Mouse (Mus musculus) brain, adult 2 months (tissue): Measurements from ENCODE around the gene Rnf144a.
A peak's percentile ranks its signal among the peaks of the same experiment; 100 is the strongest.

Source experiments
- DNase-seq: peaks from one replicate; pipeline ENCODE4 v3.0.0; 2011; ENCODE audit warnings: low read depth, low spot score

The Rnf144a gene

DNA sequence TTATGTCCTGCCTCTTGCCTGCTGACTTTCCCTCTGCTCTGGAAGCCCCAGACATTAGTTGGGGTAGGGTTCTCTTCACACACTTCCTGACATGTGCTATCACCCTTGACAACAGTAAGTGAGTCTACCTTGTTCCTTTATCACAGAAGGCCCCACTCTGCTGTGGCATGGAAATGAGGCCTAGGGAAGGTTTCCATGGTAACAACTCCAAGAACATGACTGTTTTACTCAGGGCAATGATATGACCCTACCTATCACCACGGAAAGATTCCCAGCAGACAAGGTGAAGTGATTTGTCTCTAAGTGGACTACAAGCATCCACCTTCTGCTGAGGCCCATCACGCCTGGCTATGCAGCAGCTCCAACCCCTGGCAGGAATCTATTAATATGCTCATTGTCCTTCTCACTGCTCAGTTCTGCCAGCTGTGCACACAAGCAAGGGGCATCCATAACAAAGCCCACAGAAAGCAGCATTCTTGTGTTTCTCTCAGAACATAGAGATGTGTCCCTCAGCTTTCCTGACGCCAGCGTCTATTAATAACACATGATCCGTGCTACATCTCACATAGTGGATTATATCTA is 91.2 kb downstream of the Rnf144a start:
- DNase-seq, result peak; percentile 60

DNA sequence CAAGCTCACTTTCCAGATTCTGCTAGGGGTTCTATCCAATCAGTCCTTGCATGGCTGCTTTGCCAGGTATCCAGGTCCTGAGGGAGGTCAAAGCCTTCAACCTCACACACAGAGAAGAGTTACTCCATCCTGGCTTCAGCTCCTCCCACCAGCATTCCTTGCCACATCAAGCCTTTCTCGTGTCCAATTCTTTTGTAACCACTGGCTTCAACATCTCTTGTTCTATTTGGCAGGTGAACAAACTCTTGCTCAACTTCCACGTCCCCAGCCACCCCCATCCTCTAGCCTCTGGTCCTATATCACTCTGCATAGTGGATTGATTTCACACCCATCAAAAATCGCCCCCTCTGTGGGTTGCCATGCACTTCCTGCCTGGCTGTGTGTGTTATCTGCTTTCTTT is 98.8 kb downstream of the Rnf144a start:
- no peak for DNase-seq

- DNase-seq, result peak; percentile 55
Observed at GRCm38 (mm10) chr12:26314959-26315358, 100.1 kb downstream of the Rnf144a start.

- DNase-seq, result peak; percentile 86
Observed at GRCm38 (mm10) chr12:26311548-26311947, 103.5 kb downstream of the Rnf144a start.

GRCm38 (mm10) chr12:26310247-26310646 is 104.8 kb downstream of the Rnf144a start:
- DNase-seq, result no peak

DNA sequence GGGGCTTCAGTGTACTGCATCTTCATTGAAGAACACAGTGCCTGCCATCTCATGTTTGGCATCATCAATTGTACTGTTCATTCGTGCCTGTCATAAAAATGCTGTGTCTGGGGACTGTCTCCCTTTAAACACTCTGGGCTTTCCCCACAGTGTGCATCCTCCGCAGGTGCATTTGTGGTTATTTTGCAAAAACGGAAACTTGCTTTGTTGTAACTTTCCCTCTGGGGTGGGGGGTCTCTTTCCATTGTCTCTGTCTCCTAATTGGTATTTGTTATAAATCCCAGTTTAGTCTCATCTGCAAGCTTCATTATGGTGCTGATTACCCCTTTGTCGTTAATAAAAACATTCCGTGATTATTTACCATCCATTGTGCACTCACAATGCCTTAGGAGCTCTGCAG is 112.2 kb downstream of the Rnf144a start:
- no peak for DNase-seq

DNA sequence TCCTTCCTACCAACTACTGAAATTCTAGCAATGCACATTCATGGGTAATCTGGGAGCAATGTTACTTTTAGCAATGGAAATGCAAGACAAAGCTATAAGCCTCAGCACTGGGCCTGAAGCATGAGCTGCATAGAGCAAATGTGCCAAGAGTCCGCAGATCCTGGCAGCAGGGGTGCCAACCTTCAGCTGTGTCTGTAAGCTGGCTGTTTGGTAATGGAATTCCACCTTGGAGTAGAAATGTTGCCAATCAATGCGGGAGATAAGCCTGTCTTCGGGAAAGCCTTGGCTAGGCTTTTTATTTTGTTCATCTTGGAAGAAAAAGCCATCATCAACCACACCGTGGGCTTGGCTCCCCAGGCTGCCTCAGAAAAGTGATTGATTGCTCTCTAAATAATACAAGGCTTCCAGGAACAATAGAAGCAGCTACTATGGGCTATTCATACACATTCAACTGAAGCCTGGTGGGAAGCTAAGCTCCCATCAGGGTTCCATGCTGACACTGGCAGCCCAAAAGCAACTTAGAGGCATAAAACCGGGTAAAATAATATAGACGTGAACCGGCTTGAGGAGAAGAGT is 115.5 kb downstream of the Rnf144a start:
- peak; percentile 84 for DNase-seq

DNA sequence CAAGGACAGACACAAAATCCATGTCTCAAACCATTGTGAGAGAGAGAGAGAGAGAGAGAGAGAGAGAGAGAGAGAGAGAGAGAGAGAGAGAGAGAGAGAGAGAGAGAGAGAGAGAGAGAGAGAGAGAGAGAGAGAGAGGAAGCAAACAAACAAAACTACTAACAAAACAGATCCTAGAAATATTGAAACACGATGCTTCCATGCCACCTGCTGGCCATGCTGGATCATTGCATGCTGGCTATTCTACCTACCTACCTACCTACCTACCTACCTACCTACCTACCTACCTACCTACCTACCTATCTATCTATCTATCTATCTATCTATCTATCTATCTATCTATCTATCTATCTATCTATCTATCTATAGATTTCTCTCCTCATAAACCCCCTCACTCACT is 119.1 kb downstream of the Rnf144a start:
- DNase-seq, result peak; percentile 61

DNA sequence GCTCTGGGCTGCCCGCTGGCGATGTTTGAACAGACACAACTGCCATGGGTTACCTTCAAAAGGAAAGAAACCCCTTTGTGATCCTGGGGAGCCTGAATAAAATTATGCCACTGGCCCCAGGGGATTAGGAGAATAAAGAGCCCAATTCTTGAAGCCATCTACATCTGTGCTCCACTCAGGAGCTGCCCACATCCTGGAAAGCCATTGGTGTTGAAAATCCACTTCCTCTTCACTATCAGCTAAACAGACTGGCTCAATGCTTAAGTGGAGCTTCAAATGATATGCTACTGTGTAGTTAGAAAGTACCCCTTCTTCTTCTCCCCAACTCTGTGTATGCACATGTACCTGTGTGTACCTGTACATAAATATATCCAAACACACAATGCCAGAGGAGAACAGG is 125.9 kb downstream of the Rnf144a start:
- no peak for DNase-seq

DNA sequence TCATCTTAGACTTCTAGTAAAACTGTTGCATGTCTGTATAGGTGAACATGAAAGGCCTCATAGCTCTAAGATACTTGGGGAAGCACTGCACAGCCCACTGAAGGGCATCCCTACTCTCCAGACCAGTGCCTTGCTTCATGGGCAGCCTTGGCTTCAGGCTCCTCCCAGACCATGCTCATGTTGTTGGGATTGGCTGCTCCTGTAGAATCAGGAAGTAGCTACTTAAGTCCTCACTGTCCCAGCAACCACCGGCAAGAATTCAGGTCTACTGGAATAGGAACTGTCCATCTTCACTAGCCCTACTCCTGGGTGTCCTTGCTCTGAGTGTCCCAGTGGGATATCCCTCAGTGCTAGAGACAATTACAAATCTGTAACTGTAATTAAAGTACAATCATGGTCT is 126.7 kb downstream of the Rnf144a start:
- no peak for DNase-seq

- no peak for DNase-seq
Observed at GRCm38 (mm10) chr12:26285939-26286338, 129.1 kb downstream of the Rnf144a start.

DNA sequence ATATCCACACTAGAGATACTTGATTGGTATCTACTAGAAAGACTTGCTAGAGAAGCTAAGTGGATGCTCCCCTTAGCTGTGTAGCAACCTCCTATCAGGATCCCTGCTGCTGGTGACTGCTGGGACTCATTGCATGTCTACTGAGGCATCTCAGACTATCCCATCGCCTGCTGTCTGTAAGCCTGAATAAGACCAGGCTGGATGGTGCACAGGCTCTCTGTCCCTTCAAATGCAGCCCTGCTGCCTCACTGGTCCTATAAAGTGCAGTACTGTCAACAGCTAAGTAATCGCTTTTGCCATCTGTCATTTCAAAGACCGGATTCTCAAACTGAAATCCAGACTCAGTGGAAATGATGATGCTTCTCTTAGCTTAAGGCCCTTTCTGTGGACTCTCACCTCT is 129.6 kb downstream of the Rnf144a start:
- no peak for DNase-seq

DNA sequence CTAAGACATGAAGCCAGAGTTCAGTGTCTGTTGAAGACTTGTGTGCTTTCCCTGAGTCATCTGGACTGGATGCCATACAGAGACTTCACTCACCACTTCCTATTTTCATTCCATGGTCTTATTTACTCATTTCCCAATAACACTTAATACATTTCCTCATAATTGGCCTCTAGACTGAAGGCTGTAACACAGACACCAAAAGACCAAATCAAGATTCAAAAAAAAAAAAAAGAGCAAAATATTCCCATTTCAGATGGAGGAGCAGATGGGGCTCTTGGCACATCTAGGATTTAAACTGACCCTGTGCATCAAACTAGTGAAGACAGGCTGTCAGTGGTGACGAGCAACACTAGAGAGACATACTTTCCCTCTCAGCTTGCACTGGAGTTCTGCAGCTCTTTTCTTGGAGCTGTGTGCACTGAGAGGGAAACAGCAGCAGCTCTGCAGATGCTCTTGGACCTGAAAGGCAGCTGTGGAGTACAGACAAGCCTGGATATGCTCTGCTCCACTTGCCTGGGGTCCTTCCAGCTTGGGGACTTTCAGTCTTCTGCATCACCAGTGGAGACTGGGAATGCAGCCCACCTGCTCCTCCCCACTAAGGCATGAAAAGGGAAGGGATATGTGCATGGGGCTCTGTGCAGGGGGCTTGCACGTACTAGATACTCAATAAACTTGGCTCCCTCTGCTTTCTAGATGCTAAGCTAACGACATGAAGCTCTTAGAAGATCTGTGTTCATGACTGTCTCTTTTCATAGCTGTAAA is 134.2 kb downstream of the Rnf144a start:
- DNase-seq, result peak; percentile 21

DNA sequence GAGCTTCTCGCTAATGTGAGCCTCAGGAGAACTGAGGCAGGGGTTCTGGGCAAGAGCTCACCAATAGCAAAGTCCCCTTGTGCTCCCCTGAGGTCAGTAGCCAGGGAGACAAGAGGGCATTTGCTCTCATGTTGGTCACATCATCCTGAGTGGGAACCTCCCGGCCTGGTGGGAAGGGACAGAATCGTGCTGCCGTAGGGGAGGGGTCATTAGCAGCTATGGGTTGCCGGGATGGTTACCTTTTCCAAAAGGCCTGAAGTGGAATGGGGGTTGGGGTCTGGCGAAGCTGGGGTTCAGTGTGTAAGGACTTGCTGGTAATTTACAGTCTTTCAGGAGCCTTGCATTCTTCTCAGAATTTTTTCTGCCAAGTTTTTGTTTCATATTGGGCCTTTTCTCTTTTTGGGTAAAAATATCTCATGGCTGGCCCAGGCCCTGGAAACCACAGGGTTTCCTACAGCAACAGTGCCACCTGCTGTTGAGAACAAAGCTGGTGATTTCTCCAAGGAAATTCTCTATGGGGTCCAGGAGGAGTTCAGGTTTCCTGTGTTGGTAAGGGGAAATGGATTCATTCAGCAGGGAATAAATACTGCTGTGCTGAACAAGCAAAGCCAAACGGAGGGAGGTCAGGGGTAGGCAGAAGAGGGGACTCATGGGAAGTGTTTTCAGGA is 137.9 kb downstream of the Rnf144a start:
- peak; percentile 80 for DNase-seq

DNA sequence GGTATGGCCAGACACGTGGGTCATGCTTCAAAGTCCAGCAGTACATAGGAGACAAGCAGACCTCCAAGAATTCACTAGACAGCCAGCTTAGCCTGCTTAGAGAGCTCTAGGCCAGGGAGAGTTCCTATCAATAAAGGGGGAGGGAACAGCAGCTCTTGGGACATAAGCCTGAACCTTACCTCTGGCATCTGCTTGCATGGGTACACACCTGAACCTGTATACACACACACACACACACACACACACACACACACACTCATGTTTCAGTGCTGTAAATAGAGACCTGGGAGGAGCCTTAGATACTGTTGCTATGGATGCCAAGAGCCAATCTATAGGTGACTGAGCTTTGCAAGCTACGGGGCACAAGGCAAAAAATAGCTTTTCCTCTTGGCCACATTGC is 138.5 kb downstream of the Rnf144a start:
- DNase-seq, result peak; percentile 18
